Mouse (Mus musculus) left cerebral cortex, adult 2 months (tissue): ENCODE measurements at regions not wholly inside any gene's neighbourhood (a gene's known extent, or its start where the extent isn't known, plus 50 kb on each side); places are given as distances from the start of the nearest gene placed in this dataset.
A peak's percentile ranks its signal among the peaks of the same experiment; 100 is the strongest.

Source experiments
- DNase-seq, 2 experiments: peaks; one replicate each; pipeline ENCODE4 v3.0.0; 2021 to 2022; ENCODE audit warnings: low spot score in 2 of 2, mixed read lengths in 1 of 2; ENCODE audit errors: extremely low spot score in 1 of 2
- H3K27ac ChIP-seq: fragments of 200-600 bp; 2 replicates; pipeline ENCODE4 v1.8.1; 2022
- H3K4me3 ChIP-seq: fragments of 200-600 bp; 2 replicates; pipeline ENCODE4 v1.8.1; 2022
- CTCF ChIP-seq: fragments of 200-600 bp; IDR thresholded peaks from 2 replicates; pipeline ENCODE4 v1.8.1; 2022; ENCODE audit warnings: antibody characterized with exemption, mild to moderate bottlenecking, moderate library complexity
- intact Hi-C: fragments of 180-260 bp; cut with DNase I; formaldehyde crosslinking; loops from one replicate; pipeline ENCODE4 v1.15.1; 2025

GRCm38 (mm10) chr13:85863745-85864144, 183.0 kb downstream of the Cox7c start:
- H3K4me3 ChIP-seq: no peak overlapping the region
- intact Hi-C loops: no loop called here
- H3K27ac ChIP-seq: no peak overlapping the region
- TF ChIP-seq CTCF: no peak
- DNase-seq: no peak

GRCm38 (mm10) chr13:85848276-85848675, 198.4 kb downstream of the Cox7c start:
- DNase-seq: no peak
- no peak for TF ChIP-seq CTCF
- intact Hi-C loops: no loop called here
- Histone ChIP-seq H3K4me3 (no peak overlapping the region), H3K27ac (no peak overlapping the region)

GRCm38 (mm10) chr13:85829894-85830293, 216.8 kb downstream of the Cox7c start:
- Histone ChIP-seq H3K4me3 (no peak overlapping the region), H3K27ac (no peak overlapping the region)
- peak; percentile 66 for TF ChIP-seq CTCF
- no peak for DNase-seq
- intact Hi-C loops: no loop called here
